Mouse (Mus musculus) adrenal gland, adult (tissue): Measurements from ENCODE around the gene Akr1c19.
A peak's percentile ranks its signal among the peaks of the same experiment; 100 is the strongest.
"Not testable (repeated sequence)": the region's sequence is repeated elsewhere in the genome, so short reads cannot be mapped to it uniquely, and the experiment has no call there.

Experiments
- DNase-seq, 2 experiments: peaks; one replicate each; pipeline ENCODE4 v3.0.0; 2022 to 2023; ENCODE audit warnings: low spot score in 1 of 2; ENCODE audit not compliant: inconsistent age in 2 of 2

The Akr1c19 gene

GRCm38 (mm10) chr13:4228441-4228840, at the start of gene Akr1c19:
Gene Akr1c19, plus strand, starts transcription at chr13:4228700.
- peak in 1 of 2 experiments; percentile 29 for DNase-seq

- not testable (repeated sequence) for DNase-seq
These were observed 47.2 kb upstream of the Akr1c19 start for GRCm38 (mm10) chr13:4181321-4181720.

GRCm38 (mm10) chr13:4183116-4183515, 45.4 kb upstream of the Akr1c19 start:
- DNase-seq = no peak

- not testable (repeated sequence) for DNase-seq
These were observed 41.7 kb upstream of the Akr1c19 start for GRCm38 (mm10) chr13:4186641-4187411.

GRCm38 (mm10) chr13:4188174-4188573, 40.3 kb upstream of the Akr1c19 start:
- peak in 1 of 2 experiments; percentile 55 for DNase-seq

- peak in 1 of 2 experiments; percentile 55 for DNase-seq
These were observed 37.6 kb upstream of the Akr1c19 start, which contains the start of gene Akr1c13 for GRCm38 (mm10) chr13:4190904-4191303. Gene Akr1c13, plus strand, starts transcription at chr13:4191150.

- peak; percentile 6 to 63 for DNase-seq
These were observed 36.0 kb upstream of the Akr1c19 start for GRCm38 (mm10) chr13:4192511-4192910.

- no peak for DNase-seq
These were observed 22.2 kb upstream of the Akr1c19 start for GRCm38 (mm10) chr13:4206147-4206903.

GRCm38 (mm10) chr13:4211560-4212299, 16.8 kb upstream of the Akr1c19 start:
- no peak for DNase-seq

- DNase-seq = no peak
These were observed 16.2 kb upstream of the Akr1c19 start for GRCm38 (mm10) chr13:4212309-4212708.

GRCm38 (mm10) chr13:4215496-4215895, 13.0 kb upstream of the Akr1c19 start:
- not testable (repeated sequence) for DNase-seq

GRCm38 (mm10) chr13:4230841-4231623, 2.5 kb downstream of the Akr1c19 start:
- no peak for DNase-seq

- DNase-seq = no peak
These were observed 4.6 kb downstream of the Akr1c19 start for GRCm38 (mm10) chr13:4233135-4233534.

GRCm38 (mm10) chr13:4233536-4234172, 5.2 kb downstream of the Akr1c19 start:
- DNase-seq = no peak

GRCm38 (mm10) chr13:4244861-4245559, 16.5 kb downstream of the Akr1c19 start:
- peak; percentile 8 to 32 for DNase-seq

GRCm38 (mm10) chr13:4249347-4249746, 20.8 kb downstream of the Akr1c19 start:
- no peak for DNase-seq

- DNase-seq = not testable (repeated sequence)
These were observed 28.4 kb downstream of the Akr1c19 start for GRCm38 (mm10) chr13:4256894-4257293.

- DNase-seq = no peak
These were observed 28.8 kb downstream of the Akr1c19 start for GRCm38 (mm10) chr13:4257349-4257748.

GRCm38 (mm10) chr13:4264612-4265011, 36.1 kb downstream of the Akr1c19 start:
- DNase-seq = no peak
